Mouse (Mus musculus) gastrocnemius, adult 2 months (tissue): ENCODE data around the gene 1110051M20Rik. TPM values are rescaled to one million over a fixed set of nuclear protein-coding genes. Genes with fewer than 3 reads are reported as not detected.
A peak's percentile ranks its signal among the peaks of the same experiment; 100 is the strongest.

ENCODE experiments used
- DNase-seq: peaks from one replicate; pipeline ENCODE4 v3.0.0; 2022
- H3K27ac ChIP-seq: fragments of 200-600 bp; 2 replicates; pipeline ENCODE4 v1.8.1; 2022; ENCODE audit warnings: mild to moderate bottlenecking
- H3K4me3 ChIP-seq: fragments of 200-600 bp; 2 replicates; pipeline ENCODE4 v1.8.1; 2022; ENCODE audit warnings: mild to moderate bottlenecking, moderate library complexity
- CTCF ChIP-seq: fragments of 200-600 bp; IDR thresholded peaks from 2 replicates; pipeline ENCODE4 v1.8.1; 2022; ENCODE audit warnings: antibody characterized with exemption, mild to moderate bottlenecking, moderate library complexity
- intact Hi-C: fragments of 180-260 bp; cut with DNase I; formaldehyde crosslinking; loops from one replicate; pipeline ENCODE4 v1.15.1; 2025
- total RNA-seq, 2 experiments: library from RNA; stranded (reverse); gene quantifications; 2 replicates each; pipeline ENCODE4 v1.2.3; 2021

Gene 1110051M20Rik
- total RNA-seq, 2 experiments from 2014 or later = 13.4 to 20.0 TPM

- Histone ChIP-seq H3K4me3 (no peak overlapping the region), H3K27ac (peak overlapping the region; percentile 38; the same call in 1 of the 2 replicates)
- no peak for DNase-seq
- TF ChIP-seq CTCF = no peak
- intact Hi-C loops = no loop called here
These were observed 7.8 kb downstream of the 1110051M20Rik start for GRCm38 (mm10) chr2:91436713-91437112.

GRCm38 (mm10) chr2:91430600-91430919 is 13.9 kb downstream of the 1110051M20Rik start:
- H3K27ac ChIP-seq = peak overlapping the region; percentile 88; the same call in 1 of the 2 replicates
- no peak for TF ChIP-seq CTCF
- H3K4me3 ChIP-seq = no peak overlapping the region
- no peak for DNase-seq
- intact Hi-C loops = no loop called here

- Histone ChIP-seq H3K27ac (peak overlapping the region; percentile 88), H3K4me3 (no peak overlapping the region)
- no peak for DNase-seq
- intact Hi-C loops = no loop called here
- no peak for TF ChIP-seq CTCF
These were observed 14.4 kb downstream of the 1110051M20Rik start for GRCm38 (mm10) chr2:91429915-91430599.

- no peak for TF ChIP-seq CTCF
- H3K27ac ChIP-seq = peak overlapping the region; percentile 88
- peak; percentile 41 for DNase-seq
- intact Hi-C loops = no loop called here
- no peak overlapping the region for H3K4me3 ChIP-seq
These were observed 15.4 kb downstream of the 1110051M20Rik start for GRCm38 (mm10) chr2:91429146-91429545.

GRCm38 (mm10) chr2:91426321-91426720 is 18.2 kb downstream of the 1110051M20Rik start:
- Histone ChIP-seq H3K4me3 (no peak overlapping the region), H3K27ac (peak overlapping the region; percentile 88)
- DNase-seq = no peak
- intact Hi-C loops = no loop called here
- TF ChIP-seq CTCF = no peak

GRCm38 (mm10) chr2:91424061-91424720 is 20.3 kb downstream of the 1110051M20Rik start:
- Histone ChIP-seq H3K4me3 (no peak overlapping the region), H3K27ac (no peak overlapping the region)
- TF ChIP-seq CTCF = no peak
- DNase-seq = no peak
- intact Hi-C loops = no loop called here

GRCm38 (mm10) chr2:91421641-91422040 is 22.9 kb downstream of the 1110051M20Rik start:
- H3K4me3 ChIP-seq = no peak overlapping the region
- H3K27ac ChIP-seq = no peak overlapping the region
- intact Hi-C loops = no loop called here
- DNase-seq = no peak
- no peak for TF ChIP-seq CTCF

- no peak for DNase-seq
- Histone ChIP-seq H3K4me3 (no peak overlapping the region), H3K27ac (no peak overlapping the region)
- no peak for TF ChIP-seq CTCF
- intact Hi-C loops = no loop called here
These were observed 30.7 kb downstream of the 1110051M20Rik start for GRCm38 (mm10) chr2:91413811-91414210.

- H3K4me3 ChIP-seq = no peak overlapping the region
- intact Hi-C loops = no loop called here
- H3K27ac ChIP-seq = 0 out of 2 replicates have a peak overlapping the region, but pooled peaks have one; percentile 25
- TF ChIP-seq CTCF = no peak
- DNase-seq = no peak
These were observed 32.1 kb downstream of the 1110051M20Rik start for GRCm38 (mm10) chr2:91412361-91412760.

GRCm38 (mm10) chr2:91411473-91411872 is 33.0 kb downstream of the 1110051M20Rik start:
- no peak for DNase-seq
- no peak overlapping the region for H3K27ac ChIP-seq
- TF ChIP-seq CTCF = no peak
- no peak overlapping the region for H3K4me3 ChIP-seq
- intact Hi-C loops = no loop called here

- no peak for TF ChIP-seq CTCF
- Histone ChIP-seq H3K4me3 (no peak overlapping the region), H3K27ac (peak overlapping the region; percentile 85)
- DNase-seq = no peak
- intact Hi-C loops = no loop called here
These were observed 36.5 kb downstream of the 1110051M20Rik start for GRCm38 (mm10) chr2:91408031-91408430.

GRCm38 (mm10) chr2:91405071-91405470 is 39.4 kb downstream of the 1110051M20Rik start:
- intact Hi-C loops = no loop called here
- no peak overlapping the region for H3K27ac ChIP-seq

GRCm38 (mm10) chr2:91399727-91400126 is 44.8 kb downstream of the 1110051M20Rik start:
- no peak for TF ChIP-seq CTCF
- DNase-seq = no peak
- intact Hi-C loops = no loop called here
- Histone ChIP-seq H3K4me3 (no peak overlapping the region), H3K27ac (peak overlapping the region; percentile 32)

More at GRCm38 (mm10) chr2:91405071-91405470, 39.4 kb downstream of the 1110051M20Rik start:
- no peak overlapping the region for H3K4me3 ChIP-seq
- no peak for TF ChIP-seq CTCF
- DNase-seq = no peak

GRCm38 (mm10) chr2:91399168-91399567 is 45.3 kb downstream of the 1110051M20Rik start:
- DNase-seq = no peak
- no peak for TF ChIP-seq CTCF
- Histone ChIP-seq H3K27ac (peak overlapping the region; percentile 32), H3K4me3 (no peak overlapping the region)
- intact Hi-C loops = no loop called here
